Mouse (Mus musculus): ENCODE data around the gene Sv2c. TPM values are rescaled to one million over a fixed set of nuclear protein-coding genes. Genes with fewer than 3 reads are reported as not detected.
"Not testable (repeated sequence)": the region's sequence is repeated elsewhere in the genome, so short reads cannot be mapped to it uniquely, and the experiment has no call there.

Gene Sv2c
- polyA plus RNA-seq, 1 experiment from 2014 or later = 0.27 TPM

GRCm38 (mm10) chr13:95973368-95973958 lies 158.9 kb downstream of the Sv2c start:
- no peak overlapping the region for H3K4me2 ChIP-seq (replicated peaks; ENCODE audit: low read depth, low read length)
- no peak overlapping the region for H3K9ac ChIP-seq (replicated peaks; ENCODE audit: low read depth)
- DNase-seq (ENCODE audit: low spot score) (peak; percentile 78), ATAC-seq (peak; percentile 65; the same call in 1 of the 2 replicates)
- H3K27me3 ChIP-seq (replicated peaks; ENCODE audit: insufficient read depth, low read length) = no peaks in the 10 kb centered on the region
- H3K36me3 ChIP-seq (ENCODE audit: insufficient read depth, low read length) = no peaks in the 10 kb centered on the region
- H3K27ac ChIP-seq (ENCODE audit: low read length) = no peak overlapping the region
- H3K4me1 ChIP-seq (ENCODE audit: insufficient read depth, low read depth, low read length) = no peaks in the 10 kb centered on the region
- TF ChIP-seq EP300 (IDR thresholded peaks at IDR 0.05) = no peak
- peak; percentile 98 for TF ChIP-seq CTCF (IDR thresholded peaks at IDR 0.05)
- no peaks in the 10 kb centered on the region for H3K9me3 ChIP-seq (ENCODE audit: low read length)
- no peak overlapping the region for H3K4me3 ChIP-seq (ENCODE audit: low read depth, low read length)
- WGBS = 53% methylated on average over 11 of the region's 11 CpGs

GRCm38 (mm10) chr13:95968031-95968430 lies 164.3 kb downstream of the Sv2c start:
- not testable (repeated sequence) for ATAC-seq

DNA sequence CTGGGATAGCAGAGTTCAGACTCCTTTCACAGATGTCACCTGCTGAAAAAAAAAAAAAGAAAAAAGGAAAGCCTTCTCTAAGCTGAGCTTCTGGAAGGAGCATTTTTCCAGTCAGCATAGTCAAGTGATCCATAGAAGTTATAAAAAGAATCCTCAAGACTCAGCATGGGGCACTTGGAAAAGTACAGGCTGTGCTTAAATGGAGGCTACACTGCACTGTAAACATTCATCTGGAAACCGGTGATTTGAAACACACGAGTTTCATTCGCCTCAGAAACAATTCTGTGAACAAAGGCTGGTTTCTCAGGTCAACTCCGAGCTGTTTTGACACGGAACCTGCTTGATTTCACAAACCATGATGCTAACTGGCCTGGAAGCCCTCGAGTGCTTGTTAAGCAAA lies 165.6 kb downstream of the Sv2c start:
- H3K4me3 ChIP-seq (ENCODE audit: low read depth, low read length) = no peak overlapping the region
- H3K9ac ChIP-seq (replicated peaks; ENCODE audit: low read depth) = no peak overlapping the region
- H3K36me3 ChIP-seq (ENCODE audit: insufficient read depth, low read length) = no peaks in the 10 kb centered on the region
- H3K9me3 ChIP-seq (ENCODE audit: low read length) = no peaks in the 10 kb centered on the region
- no peaks in the 10 kb centered on the region for H3K27me3 ChIP-seq (replicated peaks; ENCODE audit: insufficient read depth, low read length)
- TF ChIP-seq CTCF (IDR thresholded peaks at IDR 0.05) = no peak
- DNase-seq (ENCODE audit: low spot score) = no peak
- H3K4me2 ChIP-seq (replicated peaks; ENCODE audit: low read depth, low read length) = no peak overlapping the region
- WGBS = 52% methylated on average over 6 of the region's 6 CpGs
- ATAC-seq = no peak
- H3K27ac ChIP-seq (ENCODE audit: low read length) = no peak overlapping the region
- no peaks in the 10 kb centered on the region for H3K4me1 ChIP-seq (ENCODE audit: insufficient read depth, low read depth, low read length)

More at GRCm38 (mm10) chr13:95968031-95968430, 164.3 kb downstream of the Sv2c start:
- H3K4me1 ChIP-seq (ENCODE audit: insufficient read depth, low read depth, low read length); H3K9me3 ChIP-seq (ENCODE audit: low read length); H3K4me3 ChIP-seq (ENCODE audit: low read depth, low read length); DNase-seq (ENCODE audit: low spot score); H3K36me3 ChIP-seq (ENCODE audit: insufficient read depth, low read length); H3K27me3 ChIP-seq (replicated peaks; ENCODE audit: insufficient read depth, low read length); H3K27ac ChIP-seq (ENCODE audit: low read length); H3K4me2 ChIP-seq (replicated peaks; ENCODE audit: low read depth, low read length); H3K9ac ChIP-seq (replicated peaks; ENCODE audit: low read depth): not testable (repeated sequence)
- 86% methylated on average over 2 of the region's 2 CpGs for WGBS

DNA sequence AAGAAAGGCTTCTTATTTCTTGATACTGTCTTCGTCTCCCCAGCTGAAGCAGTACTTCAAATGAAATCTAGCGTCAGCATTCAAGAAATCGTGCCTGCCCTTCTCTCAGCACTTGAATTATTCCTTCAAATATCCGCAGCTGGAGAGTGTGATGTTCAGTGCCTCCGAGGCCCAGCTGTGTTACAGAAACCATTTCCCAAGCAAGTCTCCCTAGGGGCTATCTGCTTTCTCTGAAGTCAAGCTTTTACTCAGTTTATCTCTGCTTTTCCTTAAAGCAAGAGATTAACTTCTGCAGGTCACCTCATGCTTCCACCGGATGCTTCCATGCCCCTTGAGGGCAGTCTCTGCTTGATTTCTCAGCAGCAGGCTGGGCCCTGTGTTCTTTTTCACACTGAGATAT lies 166.8 kb downstream of the Sv2c start:
- no peaks in the 10 kb centered on the region for H3K9me3 ChIP-seq (ENCODE audit: low read length)
- TF ChIP-seq CTCF (IDR thresholded peaks at IDR 0.05) (no peak), EP300 (IDR thresholded peaks at IDR 0.05) (no peak)
- H3K27ac ChIP-seq (ENCODE audit: low read length) = no peak overlapping the region
- ATAC-seq (no peak), DNase-seq (ENCODE audit: low spot score) (no peak)
- no peak overlapping the region for H3K9ac ChIP-seq (replicated peaks; ENCODE audit: low read depth)
- no peaks in the 10 kb centered on the region for H3K4me1 ChIP-seq (ENCODE audit: insufficient read depth, low read depth, low read length)
- H3K27me3 ChIP-seq (replicated peaks; ENCODE audit: insufficient read depth, low read length) = no peaks in the 10 kb centered on the region
- H3K4me2 ChIP-seq (replicated peaks; ENCODE audit: low read depth, low read length) = no peak overlapping the region
- no peaks in the 10 kb centered on the region for H3K36me3 ChIP-seq (ENCODE audit: insufficient read depth, low read length)
- 63% methylated on average over 6 of the region's 6 CpGs for WGBS
- no peak overlapping the region for H3K4me3 ChIP-seq (ENCODE audit: low read depth, low read length)

DNA sequence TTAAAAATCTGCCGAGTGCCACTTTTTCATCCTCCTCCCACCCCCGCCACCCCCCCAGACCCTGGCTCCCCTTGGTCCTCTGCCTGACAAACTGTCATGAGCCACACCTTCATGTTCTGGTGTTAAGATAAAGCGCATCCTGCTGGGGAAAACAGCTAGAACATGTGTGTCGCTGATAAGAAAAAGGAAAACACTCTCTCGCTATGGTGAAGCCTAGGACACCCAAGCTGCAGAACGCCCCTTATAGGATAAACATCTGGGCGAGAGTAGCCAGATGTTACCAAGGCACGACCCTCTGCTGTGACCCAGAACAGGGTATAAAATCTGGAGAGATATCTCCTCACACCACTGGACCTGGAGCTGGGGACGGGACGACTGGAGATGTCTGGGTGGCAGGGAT lies 167.2 kb downstream of the Sv2c start:
- H3K27me3 ChIP-seq (replicated peaks; ENCODE audit: insufficient read depth, low read length) = no peaks in the 10 kb centered on the region
- H3K36me3 ChIP-seq (ENCODE audit: insufficient read depth, low read length) = no peaks in the 10 kb centered on the region
- DNase-seq (ENCODE audit: low spot score) (no peak), ATAC-seq (peak; percentile 19; the same call in 1 of the 2 replicates)
- H3K27ac ChIP-seq (ENCODE audit: low read length) = no peak overlapping the region
- no peak for TF ChIP-seq CTCF (IDR thresholded peaks at IDR 0.05)
- TF ChIP-seq EP300 (IDR thresholded peaks at IDR 0.05) = no peak
- no peak overlapping the region for H3K9ac ChIP-seq (replicated peaks; ENCODE audit: low read depth)
- no peak overlapping the region for H3K4me2 ChIP-seq (replicated peaks; ENCODE audit: low read depth, low read length)
- H3K9me3 ChIP-seq (ENCODE audit: low read length) = no peaks in the 10 kb centered on the region
- H3K4me3 ChIP-seq (ENCODE audit: low read depth, low read length) = no peak overlapping the region
- H3K4me1 ChIP-seq (ENCODE audit: insufficient read depth, low read depth, low read length) = no peaks in the 10 kb centered on the region
- WGBS = 49% methylated on average over 10 of the region's 10 CpGs

DNA sequence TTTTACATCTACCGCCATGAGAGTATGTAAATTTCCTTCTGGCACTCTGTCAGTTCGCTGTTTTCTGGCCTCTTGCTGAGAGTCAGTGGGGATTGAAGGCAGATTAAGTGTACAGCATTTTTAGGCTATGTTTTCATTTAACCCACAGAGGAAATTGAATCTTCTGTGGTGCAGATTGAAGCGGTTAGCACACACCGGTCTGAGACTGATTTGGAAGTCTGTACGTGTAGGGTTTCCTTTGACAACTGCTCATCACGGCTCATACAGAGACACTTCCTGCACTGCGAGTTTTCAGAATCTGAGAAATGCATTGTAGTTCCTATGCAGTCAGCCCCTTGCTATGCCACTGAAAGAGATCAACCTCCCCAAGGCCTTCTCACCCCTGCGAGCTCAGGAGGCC lies 168.2 kb downstream of the Sv2c start:
- Histone ChIP-seq H3K36me3 (ENCODE audit: insufficient read depth, low read length) (no peaks in the 10 kb centered on the region), H3K4me3 (ENCODE audit: low read depth, low read length) (no peak overlapping the region), H3K27ac (ENCODE audit: low read length) (no peak overlapping the region), H3K4me2 (replicated peaks; ENCODE audit: low read depth, low read length) (no peak overlapping the region), H3K9ac (replicated peaks; ENCODE audit: low read depth) (no peak overlapping the region), H3K27me3 (replicated peaks; ENCODE audit: insufficient read depth, low read length) (no peaks in the 10 kb centered on the region), H3K9me3 (ENCODE audit: low read length) (no peaks in the 10 kb centered on the region), H3K4me1 (ENCODE audit: insufficient read depth, low read depth, low read length) (no peaks in the 10 kb centered on the region)
- TF ChIP-seq CTCF (IDR thresholded peaks at IDR 0.05) (no peak), EP300 (IDR thresholded peaks at IDR 0.05) (no peak)
- WGBS = 56% methylated on average over 8 of the region's 8 CpGs
- no peak for ATAC-seq
- no peak for DNase-seq (ENCODE audit: low spot score)

DNA sequence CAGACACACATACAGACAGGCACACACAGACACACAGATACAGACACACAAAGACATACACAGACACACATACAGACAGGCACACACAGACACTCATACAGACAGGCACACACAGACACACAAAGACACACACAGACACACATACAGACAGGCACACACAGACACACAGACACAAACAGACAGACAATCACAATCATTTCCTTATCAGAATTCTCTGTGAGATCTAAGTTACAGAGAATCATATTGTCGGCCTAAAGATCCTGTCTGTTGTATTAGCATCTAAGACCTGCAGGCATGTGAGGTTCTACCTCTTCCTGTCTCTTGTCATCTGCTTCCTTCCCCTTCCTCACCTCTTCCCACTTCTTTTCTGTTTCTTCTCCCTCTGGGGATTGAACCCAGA lies 168.7 kb downstream of the Sv2c start:
- H3K27me3 ChIP-seq (replicated peaks; ENCODE audit: insufficient read depth, low read length) = no peaks in the 10 kb centered on the region
- TF ChIP-seq EP300 (IDR thresholded peaks at IDR 0.05) (no peak), CTCF (IDR thresholded peaks at IDR 0.05) (no peak)
- H3K9me3 ChIP-seq (ENCODE audit: low read length) = no peaks in the 10 kb centered on the region
- ATAC-seq = no peak
- no peaks in the 10 kb centered on the region for H3K36me3 ChIP-seq (ENCODE audit: insufficient read depth, low read length)
- no peak overlapping the region for H3K27ac ChIP-seq (ENCODE audit: low read length)
- no peak overlapping the region for H3K9ac ChIP-seq (replicated peaks; ENCODE audit: low read depth)
- H3K4me1 ChIP-seq (ENCODE audit: insufficient read depth, low read depth, low read length) = no peaks in the 10 kb centered on the region
- DNase-seq (ENCODE audit: low spot score) = no peak
- no peak overlapping the region for H3K4me3 ChIP-seq (ENCODE audit: low read depth, low read length)
- WGBS = 87% methylated on average over 1 of the region's 1 CpGs
- H3K4me2 ChIP-seq (replicated peaks; ENCODE audit: low read depth, low read length) = no peak overlapping the region

Measured in lung, postnatal 0 days (tissue).